Mouse (Mus musculus): ENCODE data around the gene Cit. TPM values are rescaled to one million over a fixed set of nuclear protein-coding genes. Genes with fewer than 3 reads are reported as not detected.
A peak's percentile ranks its signal among the peaks of the same experiment; 100 is the strongest.

Cit gene
- total RNA-seq, 1 experiment from 2014 or later: 8.4 TPM

DNA sequence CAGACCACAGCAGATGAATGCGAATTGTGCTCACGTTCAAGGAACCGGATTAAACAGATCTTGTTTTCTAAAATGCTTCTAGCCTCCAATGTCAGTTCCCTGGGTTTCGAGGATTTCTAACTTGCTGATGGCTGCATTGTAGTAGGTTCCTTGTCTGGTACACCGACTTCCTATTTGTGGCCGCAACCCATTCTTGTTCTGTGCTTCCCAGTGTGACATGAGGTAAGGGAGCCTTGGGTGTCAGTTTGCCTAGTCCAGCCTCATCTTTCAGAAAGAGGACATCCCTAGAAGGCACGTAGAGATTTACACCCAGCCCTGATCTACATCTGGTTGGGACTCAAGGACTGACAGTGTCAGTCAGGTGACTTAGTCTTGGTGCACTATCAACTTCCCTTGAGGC lies 166.6 kb downstream of the Cit start:
- DNase-seq: no peak

DNA sequence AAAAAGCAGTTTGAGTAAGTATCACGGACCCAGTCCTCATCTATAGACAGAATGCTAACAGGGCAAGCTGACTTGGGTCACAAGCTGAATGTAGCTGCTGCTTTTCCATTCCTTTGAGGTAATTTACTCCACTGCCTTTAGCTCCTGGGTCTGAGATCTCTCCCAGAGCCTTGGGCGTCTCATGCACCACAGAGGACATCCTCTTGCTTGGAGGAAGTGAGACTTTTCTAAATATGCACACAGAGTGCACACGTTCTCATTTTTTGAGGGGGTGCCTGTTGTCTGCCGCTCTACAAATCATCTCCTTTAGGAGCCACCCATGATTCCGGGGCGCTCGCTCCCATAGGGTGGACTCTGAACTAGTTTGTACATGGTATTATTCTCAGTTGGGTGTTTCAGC lies 167.4 kb downstream of the Cit start:
- no peak for DNase-seq

DNA sequence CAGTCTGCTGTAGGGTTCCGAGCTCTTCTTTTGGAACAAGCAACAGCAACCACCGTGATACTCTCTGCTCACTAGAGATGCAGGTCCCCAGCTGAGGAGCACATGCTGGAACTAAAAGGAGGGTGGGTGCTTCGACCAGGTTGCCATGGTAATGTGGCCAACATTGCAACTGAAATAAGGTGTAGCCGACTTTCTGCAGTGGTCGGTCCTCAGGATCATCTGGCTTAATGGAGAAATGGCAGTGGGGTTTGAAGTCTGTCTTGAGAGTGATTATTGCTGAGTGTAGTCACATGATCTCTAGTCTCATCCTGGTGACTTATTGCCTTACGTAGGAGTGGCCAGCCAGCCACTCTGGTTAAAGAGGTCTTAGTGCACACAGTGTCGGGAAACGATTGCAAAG lies 168.7 kb downstream of the Cit start:
- DNase-seq: no peak

DNA sequence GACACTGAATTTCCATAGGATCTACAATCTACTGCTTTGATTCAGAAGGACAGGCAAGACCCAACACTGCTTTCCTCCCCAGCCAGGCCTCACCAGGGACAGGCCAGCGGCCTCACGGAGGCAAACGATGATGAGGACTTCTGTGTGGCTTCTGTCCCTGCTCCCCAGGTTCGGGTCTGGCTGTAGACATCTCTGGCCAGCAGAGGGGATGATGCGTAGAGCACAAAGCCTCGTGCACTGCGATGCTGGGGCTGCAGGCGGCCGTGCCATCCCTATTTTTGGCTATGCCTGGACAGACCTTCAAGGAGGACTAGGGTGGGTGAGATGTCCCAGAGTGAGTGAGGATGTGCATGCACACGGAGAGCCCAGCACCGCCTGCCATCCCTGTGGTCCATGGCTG lies 169.2 kb downstream of the Cit start:
- DNase-seq: no peak

DNA sequence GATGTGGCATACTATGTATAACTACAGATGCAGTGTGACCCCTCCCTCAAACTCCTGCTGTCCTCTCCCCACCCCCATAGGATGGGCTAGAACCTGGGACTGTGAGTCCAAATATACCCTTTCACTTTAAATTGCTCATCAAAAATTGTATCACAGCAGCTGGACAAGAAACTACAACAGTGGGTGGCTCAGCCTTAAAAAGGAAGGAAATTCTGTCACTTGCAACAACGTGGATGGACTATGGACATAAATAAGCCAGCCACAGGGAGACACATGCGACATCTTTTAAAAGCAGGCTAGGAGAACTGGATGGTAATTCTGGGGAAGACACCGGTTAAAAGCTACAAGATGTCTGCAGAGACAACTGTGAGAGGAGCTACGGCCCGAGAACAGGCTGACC lies 171.5 kb downstream of the Cit start:
- no peak for DNase-seq

DNA sequence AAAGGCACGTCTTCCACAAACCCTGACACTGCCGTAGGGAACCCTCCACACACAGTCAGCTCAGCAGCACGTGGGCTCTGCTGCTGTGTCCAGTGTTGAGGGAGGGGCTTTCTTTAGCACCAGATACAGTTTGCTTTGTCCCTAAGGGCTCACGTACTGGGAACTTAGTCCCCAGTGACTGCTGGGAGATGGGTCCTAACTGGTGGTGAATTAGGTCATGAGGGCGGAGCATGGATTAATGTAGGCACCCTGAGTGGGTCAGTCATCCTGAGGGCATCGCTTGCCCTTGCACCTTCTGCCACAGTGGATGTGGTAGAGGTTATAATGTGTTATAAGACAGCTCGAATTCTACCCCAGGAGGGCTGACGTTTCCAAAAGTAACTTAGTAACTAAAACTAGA lies 172.3 kb downstream of the Cit start:
- no peak for DNase-seq

DNA sequence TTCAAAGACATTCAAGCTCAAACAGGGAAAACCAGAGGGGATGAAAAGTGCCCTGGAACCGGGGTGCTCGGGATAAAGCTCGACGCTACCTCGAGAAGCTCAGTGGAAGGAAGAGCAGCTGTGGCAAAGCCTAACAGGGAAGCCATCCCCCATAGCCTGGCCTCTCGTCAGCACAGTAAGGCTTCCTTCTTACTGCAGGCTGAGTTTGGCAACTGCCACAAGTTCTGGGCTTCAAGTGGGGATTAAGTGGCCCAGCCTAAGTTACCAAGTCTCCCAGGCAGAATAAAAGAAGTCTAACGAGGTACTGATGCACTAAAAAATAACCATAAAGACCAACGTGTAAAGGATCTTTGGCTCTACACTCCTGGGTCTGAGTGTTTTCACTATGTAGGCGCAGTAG lies 173.1 kb downstream of the Cit start:
- DNase-seq: no peak

DNA sequence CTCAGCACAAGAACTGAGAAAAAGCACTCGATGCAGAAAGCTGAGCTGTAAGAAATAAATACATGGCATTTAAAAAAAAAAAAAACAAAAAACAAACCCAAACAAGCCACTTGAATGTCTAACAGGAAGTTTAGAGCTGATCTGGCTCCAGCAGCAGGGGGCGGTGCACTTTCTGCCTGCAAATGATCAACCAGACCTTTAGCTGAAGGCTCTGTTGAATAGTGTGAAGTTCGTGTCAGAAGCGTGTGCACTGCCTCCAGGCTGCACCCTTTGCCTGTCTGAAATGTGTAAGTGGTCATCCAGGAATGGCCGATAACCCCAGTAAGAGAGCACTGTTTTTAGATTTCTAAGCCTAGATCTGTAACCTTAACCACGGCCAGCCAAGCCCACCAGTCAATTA lies 173.7 kb downstream of the Cit start:
- no peak for DNase-seq

DNA sequence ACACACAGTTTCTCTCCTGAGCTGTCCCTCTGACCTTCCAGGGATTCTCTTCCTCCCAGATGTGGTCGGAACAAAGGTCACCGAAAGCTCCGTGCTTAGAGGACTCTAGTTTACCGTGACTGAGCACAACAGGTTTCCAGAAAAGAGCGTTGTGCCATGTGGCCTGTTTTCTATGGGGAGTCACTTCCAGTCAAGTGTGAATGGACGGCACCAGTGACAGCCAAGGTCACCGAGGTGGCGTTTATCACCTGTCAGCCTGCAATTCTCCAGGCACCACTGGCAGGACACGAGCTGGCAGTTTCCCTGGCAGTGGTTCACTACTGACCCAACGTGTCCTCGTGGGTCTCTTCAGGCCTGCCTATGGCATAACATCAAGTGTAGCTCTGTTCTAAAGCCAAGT lies 174.3 kb downstream of the Cit start:
- DNase-seq: no peak

DNA sequence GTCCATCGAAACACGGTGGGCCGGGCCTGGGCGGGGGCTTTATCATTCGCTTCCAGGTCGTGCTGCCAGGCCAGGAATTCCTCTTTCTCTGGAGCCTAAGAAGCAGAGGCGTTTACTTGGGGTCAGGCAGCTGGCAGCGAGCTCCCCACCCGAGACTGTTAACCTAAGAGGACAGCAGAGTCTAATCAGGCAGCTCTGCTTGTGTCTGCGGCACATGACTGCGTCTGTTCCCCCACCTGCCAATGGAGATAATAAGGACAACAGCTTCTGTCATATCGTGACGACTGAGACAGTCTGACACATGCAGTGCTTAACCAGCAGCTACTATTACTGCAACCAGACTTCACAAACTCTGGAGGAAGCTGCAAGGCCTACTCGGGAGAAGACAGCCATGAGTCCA lies 176.5 kb downstream of the Cit start:
- DNase-seq: no peak

DNA sequence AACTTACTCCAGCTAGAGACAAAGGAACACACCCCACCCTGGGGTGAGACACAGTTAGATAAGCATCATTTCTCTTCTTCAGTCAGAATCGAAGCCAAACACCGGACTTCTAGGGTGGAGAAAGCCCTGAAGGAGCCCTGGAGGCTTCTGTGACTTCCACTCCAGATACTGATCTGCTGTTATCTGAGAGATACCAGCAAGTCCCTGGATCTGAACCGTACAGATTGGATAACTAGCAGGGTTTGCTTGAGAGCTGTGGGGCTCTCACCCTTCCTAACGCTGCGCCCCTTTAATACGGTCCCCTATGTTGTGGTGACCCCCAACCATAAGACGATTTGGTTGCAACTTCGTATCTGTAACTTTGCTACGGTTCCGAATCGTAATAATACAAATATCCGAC lies 177.1 kb downstream of the Cit start:
- DNase-seq: no peak

DNA sequence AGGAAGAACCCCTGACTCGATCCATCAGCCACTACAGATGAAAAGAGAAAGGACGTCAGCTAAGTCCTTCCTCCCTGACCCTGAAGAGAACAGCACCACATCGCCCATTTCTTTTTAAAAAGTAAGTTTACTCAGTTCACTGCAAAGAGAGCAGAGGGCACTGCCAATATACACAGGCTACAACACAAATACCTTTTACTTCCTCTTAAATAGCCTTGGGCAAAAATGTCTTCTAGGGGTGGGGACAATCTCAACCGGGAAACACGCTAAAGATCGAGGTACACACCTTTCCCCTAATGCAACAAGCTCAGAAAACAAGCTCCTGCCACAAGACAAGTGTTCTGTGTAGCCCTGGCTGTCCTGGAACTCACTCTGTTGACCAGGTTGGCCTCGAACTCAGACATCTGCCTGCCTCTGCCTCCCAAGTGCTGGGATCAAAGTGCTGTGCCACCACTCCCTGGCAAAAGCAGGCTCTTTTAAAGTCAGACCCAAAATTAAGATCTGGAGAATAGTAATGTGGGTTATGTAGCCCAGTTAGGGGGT lies 177.7 kb downstream of the Cit start:
- no peak for DNase-seq

DNA sequence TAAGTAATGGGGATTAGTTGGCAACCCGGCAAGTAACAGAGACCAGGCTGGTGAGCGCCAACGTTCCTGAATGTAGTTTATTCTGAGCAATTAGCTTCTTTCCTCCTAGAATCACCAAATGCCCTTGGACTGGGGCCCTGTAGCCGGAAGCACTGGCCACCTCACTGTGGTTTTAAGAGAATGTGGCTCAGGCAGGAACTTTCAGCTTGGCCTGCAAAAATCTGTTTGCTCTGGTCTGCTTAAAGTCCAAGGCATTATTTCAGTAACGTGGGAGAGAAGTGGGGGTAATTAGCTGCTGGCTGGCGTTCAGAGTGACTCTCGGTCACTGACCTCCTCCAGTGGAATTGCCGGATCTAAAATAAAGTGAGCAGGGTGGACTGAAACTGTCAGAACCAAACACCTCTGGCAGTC lies 178.2 kb downstream of the Cit start:
- peak; percentile 54 for DNase-seq

DNA sequence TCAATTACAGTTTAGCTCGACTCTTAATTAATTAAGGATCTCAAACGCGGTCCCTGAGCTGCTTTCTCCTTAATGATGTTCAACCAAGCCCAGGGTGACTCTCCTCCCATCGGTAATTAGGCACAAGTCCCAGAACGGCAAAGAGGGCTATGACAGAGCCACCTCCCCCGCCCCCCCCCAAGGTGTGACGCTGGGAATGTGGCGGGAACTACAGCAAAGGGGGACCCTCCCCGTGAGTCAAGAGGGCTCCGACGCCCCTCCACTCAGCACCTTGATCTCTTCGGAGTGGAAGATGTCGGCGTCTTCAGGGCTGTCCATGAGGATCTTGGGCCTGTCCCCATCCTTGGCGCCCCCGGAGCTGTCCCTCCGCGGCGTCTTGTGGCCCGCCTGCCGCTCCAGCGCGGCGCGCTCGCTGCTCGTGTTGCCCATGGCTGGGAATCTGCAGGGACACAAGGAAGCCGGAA lies 178.8 kb downstream of the Cit start:
- DNase-seq: no peak

DNA sequence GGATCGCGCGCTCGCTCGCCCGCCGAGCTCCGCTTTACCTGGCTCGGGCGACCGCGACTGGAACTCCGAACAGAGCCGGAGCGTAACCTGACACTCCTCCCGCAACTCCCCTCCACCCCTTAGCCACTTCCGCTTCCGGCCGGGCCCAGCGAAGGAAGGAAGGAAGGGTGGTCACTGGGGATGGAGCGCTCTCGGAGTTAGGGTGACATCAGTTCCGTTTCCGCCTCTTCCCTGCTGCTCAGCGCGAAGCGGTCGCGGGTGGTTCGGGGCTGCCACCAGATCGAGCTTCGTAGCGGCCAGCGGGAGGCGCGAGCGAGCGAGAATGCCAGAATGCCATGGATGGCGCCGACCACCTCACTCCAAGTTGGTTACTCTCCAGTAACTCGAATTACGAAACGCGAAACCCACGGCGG lies 179.3 kb downstream of the Cit start, which contains the start of gene Prkab1:
TSS of gene Prkab1 (minus strand) at position 182 of the 413 bp plus-strand sequence.
- DNase-seq: peak; percentile 91

DNA sequence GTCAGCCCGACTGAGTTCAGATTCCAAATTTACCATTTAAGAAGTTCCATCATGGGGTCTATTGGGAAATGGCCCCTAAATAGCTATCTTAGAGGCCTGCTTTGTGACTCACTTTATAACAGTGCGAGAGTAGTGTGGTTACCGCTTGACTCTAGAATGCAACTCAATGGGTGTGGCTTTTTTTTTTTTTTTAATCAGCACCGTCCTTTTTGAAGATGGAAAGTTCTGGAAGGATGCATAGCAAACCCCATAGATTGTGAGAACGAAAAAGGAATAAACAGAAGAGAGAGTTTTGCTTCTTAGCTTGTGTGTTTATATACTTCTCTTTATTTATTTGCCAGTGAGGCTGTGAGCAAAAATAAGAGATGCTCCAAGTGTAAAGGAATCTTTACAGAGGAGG lies 181.0 kb downstream of the Cit start:
- DNase-seq: no peak

DNA sequence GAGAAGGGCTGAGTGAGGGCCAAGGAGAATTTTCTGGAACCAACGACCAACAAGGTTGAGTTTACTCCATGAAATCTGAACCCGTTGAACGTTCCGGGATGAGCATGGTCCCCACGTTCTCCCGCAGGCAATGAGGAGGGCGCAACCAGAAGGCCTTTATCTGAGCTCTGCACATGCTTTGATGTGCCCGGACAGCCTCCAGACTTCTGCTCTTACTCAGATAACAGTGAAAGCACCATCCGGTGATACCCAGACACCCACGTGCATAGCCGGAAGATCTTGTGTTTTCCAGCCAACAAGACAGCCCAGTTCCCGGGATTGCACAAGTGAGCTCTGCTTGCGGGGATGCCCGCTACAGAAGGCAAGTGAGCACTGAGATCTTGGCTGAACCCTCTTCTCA lies 181.5 kb downstream of the Cit start:
- DNase-seq: no peak

DNA sequence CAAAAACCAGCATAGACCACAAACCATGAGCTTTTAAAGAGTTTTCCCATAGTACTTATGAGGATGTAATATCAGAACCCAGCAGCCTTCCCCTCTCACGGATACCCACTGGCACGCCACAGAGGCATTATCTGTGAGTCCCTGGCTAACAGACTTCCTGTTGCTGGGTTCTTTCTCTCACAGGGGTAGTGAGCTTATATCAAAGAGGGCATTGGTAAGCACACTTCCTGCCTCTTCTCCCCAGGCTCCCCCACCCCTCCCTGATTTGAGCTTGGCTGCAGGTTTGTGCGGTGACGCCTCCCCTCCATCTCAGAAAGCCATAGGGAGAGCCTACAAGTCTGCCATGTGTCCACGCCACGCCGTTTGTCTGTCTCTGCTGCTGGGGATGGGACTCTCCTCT lies 184.0 kb downstream of the Cit start:
- DNase-seq: no peak

DNA sequence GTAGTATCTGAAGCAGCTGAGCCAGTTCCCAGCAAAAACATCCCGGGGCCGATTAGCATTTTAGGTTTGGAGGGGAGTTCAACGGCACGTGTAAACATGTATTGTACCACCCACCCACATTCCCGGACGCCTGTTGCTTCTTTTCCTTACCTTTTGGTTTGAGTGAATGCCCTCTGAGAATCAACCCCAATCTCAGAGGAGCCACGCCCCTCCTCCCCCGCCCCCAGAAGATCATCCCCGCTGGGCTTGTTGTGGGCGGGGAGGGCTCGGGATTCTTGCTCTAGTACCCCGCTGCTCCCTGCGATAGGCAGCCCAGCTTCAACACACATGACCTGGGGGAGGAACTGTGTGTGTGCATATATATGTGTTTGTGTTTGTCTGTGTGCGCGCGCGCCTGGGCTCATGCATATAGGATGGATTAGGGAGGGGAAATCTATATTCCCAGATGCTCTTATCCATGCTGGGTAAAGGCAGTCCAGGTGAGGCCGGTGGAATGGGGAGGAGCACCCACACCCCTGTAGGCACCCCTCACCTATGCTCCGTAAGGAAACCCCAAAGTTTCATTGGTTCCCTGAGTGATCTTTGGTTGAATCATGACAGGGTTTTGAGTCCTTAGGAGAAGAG lies 185.6 kb downstream of the Cit start:
- no peak for DNase-seq

DNA sequence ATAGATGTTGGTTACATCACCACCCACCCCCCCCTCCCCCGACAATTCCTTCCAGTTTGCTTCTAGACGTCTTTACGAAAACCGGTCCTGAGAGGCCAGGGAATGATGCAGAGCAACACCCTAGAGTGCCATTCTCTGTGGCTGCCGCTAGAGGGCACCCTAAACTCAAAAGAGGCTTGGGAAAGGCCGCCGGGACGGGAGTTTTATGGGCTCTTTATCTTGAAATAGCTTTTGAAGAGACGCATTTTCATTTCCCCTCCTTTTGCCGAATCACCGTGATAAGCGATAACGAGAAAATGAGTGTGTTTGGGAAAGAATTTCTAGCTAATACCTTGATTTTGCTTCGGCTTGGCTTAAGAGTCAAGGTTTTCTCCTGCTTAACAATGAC lies 186.1 kb downstream of the Cit start:
- peak; percentile 75 for DNase-seq

DNA sequence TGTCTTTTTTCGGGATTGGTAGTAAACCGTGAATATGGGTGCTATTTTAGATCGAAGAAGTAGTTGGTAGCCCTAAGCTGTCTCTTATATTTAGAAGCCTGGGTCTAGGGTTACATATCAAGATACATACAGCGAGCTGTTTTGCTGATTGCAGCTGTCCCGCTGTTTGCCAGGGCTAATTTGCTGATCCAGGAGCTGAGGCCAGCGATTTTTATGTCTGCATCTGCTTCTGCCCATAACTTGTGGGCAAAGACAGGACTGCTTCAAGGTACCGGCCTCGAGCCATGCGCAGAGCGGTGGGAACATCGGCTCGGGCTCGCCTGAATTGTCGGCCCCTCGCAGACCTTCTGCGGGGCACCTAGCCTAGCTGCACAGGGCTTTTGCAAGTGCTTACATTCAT lies 191.4 kb downstream of the Cit start:
- no peak for DNase-seq

DNA sequence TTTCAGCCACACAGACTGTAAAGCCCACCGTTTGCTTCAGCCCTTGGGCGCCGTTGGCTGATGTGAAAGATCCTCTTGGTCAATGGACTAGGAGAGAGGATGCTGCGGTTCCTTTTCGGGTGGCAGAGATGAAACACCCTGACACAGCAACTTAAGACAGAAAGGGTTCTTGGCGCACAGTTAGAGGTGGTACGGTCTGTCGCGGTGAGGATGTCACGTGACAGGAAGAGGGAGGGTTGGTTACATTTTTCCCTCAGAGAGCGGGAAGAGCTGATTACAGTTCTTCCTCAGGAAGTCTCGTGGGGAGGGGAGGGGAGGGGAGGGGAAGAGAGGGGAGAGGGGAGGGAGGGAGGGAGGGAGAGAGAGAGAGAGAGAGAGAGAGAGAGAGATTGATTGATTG lies 192.7 kb downstream of the Cit start:
- no peak for DNase-seq

DNA sequence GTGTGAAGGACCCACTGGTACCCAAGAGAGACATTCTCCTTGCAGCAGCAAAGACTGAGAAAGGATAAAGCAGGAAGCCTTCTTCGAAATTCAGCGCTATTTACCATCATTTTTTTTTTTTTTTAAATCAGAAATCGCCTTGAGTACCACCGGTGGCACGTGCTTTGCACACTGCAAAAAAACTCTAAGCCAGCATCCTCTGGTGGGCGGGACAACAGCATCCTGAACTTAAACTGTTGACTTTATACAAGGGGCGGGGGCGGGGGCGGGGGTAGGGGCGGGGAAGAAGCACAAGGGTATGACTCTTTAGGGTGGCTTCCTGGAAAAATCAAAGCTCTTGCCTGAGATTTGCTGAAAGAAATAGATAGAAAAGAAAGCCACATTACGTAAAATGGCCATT lies 194.6 kb downstream of the Cit start:
- DNase-seq: no peak

DNA sequence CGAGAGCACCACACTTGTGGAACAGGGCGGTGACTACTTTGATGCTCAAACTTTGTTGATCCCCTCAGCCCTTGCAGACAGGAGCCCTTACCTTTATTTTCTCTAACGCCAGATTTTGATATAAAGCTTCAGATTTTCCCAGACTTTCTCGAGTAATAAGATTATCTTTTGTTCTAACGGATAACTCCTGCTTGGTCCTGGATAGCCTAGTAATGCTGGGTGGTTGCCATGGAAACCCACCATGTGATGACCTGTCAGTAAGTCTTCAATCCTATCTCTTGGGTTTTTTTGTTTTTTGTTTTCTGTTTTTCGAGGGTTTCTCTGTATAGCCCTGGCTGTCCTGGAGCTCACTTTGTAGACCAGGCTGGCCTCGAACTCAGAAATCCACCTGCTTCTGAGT lies 197.2 kb downstream of the Cit start:
- DNase-seq: no peak

DNA sequence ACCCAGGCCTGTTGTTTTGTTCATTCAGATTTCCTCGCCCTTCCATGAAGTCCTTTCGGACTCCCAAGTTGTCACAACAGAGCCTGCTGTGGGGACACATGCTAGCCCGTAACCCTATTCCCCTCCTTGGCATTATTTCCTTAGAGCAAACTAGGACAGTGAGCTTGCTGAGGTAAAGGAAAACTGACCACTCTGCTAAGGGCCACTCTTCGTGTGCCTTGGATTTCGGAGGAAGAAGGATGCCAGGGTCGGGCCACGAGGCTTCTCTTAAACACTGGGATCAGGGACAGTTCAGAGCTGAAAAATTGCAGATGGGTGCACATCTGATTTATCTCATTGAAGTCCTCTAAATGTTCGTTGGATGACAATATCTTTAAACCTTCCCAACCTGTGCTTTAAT lies 200.5 kb downstream of the Cit start:
- DNase-seq: no peak

Data from adrenal gland, postnatal 25 days (tissue).